Mouse (Mus musculus): ENCODE data around the gene Foxi3.

GRCm38 (mm10) chr6:70981036-70981435, 24.7 kb downstream of the Foxi3 start:
- TF ChIP-seq CTCF (IDR thresholded peaks at IDR 0.05; ENCODE audit: insufficient read depth, low read depth, low read length) (no peak), POLR2A (IDR thresholded peaks at IDR 0.05; ENCODE audit: insufficient read depth, low read depth, low read length) (no peak)

All from olfactory bulb, adult 2 months (tissue).